Mouse (Mus musculus) heart, embryonic 13.5 days (tissue): Measurements from ENCODE around the gene Cisd3. TPM values are rescaled to one million over a fixed set of nuclear protein-coding genes. Genes with fewer than 3 reads are reported as not detected.

Experiments
- ATAC-seq: fragments of 200-750 bp; cut with Nextera tagmentation; 2 replicates; pipeline ENCODE4 v1.8.0; 2017; ENCODE audit warnings: moderate TSS enrichment; ENCODE audit not compliant: insufficient number of reproducible peaks, low FRiP score, low TSS enrichment; ENCODE audit errors: extremely low read depth
- H3K27ac ChIP-seq: fragments of 300-500 bp; sonication (generic); replicated peaks from 2 replicates; pipeline ENCODE4 v1.5.1; 2015; ENCODE audit warnings: moderate library complexity, mild to moderate bottlenecking, inconsistent platforms
- H3K27me3 ChIP-seq: fragments of 300-500 bp; sonication (generic); replicated peaks from 2 replicates; pipeline ENCODE4 v1.6.1; 2015; ENCODE audit warnings: mild to moderate bottlenecking, inconsistent platforms
- H3K36me3 ChIP-seq: fragments of 300-500 bp; sonication (generic); 2 replicates; pipeline ENCODE4 v1.6.1; 2015; ENCODE audit warnings: mild to moderate bottlenecking, inconsistent platforms
- H3K4me1 ChIP-seq: fragments of 300-500 bp; sonication (generic); 2 replicates; pipeline ENCODE4 v1.6.1; 2015; ENCODE audit warnings: inconsistent platforms
- H3K4me2 ChIP-seq: fragments of 300-500 bp; sonication (generic); 2 replicates; pipeline ENCODE4 v1.6.1; 2015; ENCODE audit warnings: inconsistent platforms, mild to moderate bottlenecking, moderate library complexity
- H3K4me3 ChIP-seq: fragments of 300-500 bp; sonication (generic); 2 replicates; pipeline ENCODE4 v1.5.1; 2015; ENCODE audit warnings: moderate library complexity, mild to moderate bottlenecking, inconsistent platforms
- H3K9ac ChIP-seq: fragments of 300-500 bp; sonication (generic); 2 replicates; pipeline ENCODE4 v1.6.1; 2015; ENCODE audit warnings: inconsistent platforms, mild to moderate bottlenecking, moderate library complexity
- H3K9me3 ChIP-seq: fragments of 300-500 bp; sonication (generic); 2 replicates; pipeline ENCODE4 v1.6.1; 2016; ENCODE audit warnings: inconsistent platforms
- WGBS: fragments of 180-500 bp; shearing (Covaris S2); methylation state at CpG from one replicate; pipeline ENCODE4 v1.1.7; 2015; ENCODE audit warnings: mixed read lengths; 5-methylcytosine and 5-hydroxymethylcytosine counted together
- polyA plus RNA-seq: library from polyadenylated mRNA; unstranded; fragments of >200 nt; fragmentation: Nextera tagmentation; extraction: Ambion mirVana; gene quantifications from 2 replicates; pipeline ENCODE4 v1.2.1, GENCODE M21; 2015

Cisd3 gene
- polyA plus RNA-seq, 1 experiment from 2014 or later = 44.1 TPM

GRCm38 (mm10) chr11:97689861-97690260 lies 4.2 kb downstream of the Cisd3 start:
- H3K4me3 ChIP-seq = no peak overlapping the region
- H3K4me2 ChIP-seq = no peak overlapping the region
- H3K27me3 ChIP-seq = no peaks in the 10 kb centered on the region
- peaks cover 34% of the 10 kb centered on the region for H3K4me1 ChIP-seq
- H3K9me3 ChIP-seq = no peaks in the 10 kb centered on the region
- H3K36me3 ChIP-seq = peaks cover 54% of the 10 kb centered on the region
- no peak overlapping the region for H3K9ac ChIP-seq
- 29% methylated on average over 10 of the region's 10 CpGs for WGBS
- no peak overlapping the region for H3K27ac ChIP-seq
- ATAC-seq = no peak

GRCm38 (mm10) chr11:97694435-97694834 lies 8.8 kb downstream of the Cisd3 start:
- peak overlapping the region; percentile 70 for H3K27ac ChIP-seq
- no peaks in the 10 kb centered on the region for H3K9me3 ChIP-seq
- H3K9ac ChIP-seq = peak overlapping the region; percentile 44; the same call in 1 of the 2 replicates

GRCm38 (mm10) chr11:97694921-97695711 lies 9.5 kb downstream of the Cisd3 start:
- WGBS = 57% methylated on average over 17 of the region's 17 CpGs
- no peak overlapping the region; the same call in 1 of the 2 replicates for H3K4me3 ChIP-seq
- H3K27me3 ChIP-seq = no peaks in the 10 kb centered on the region
- H3K36me3 ChIP-seq = peaks cover 34% of the 10 kb centered on the region
- H3K9me3 ChIP-seq = no peaks in the 10 kb centered on the region
- ATAC-seq = no peak
- peak overlapping the region; percentile 70 for H3K27ac ChIP-seq
- peaks cover 46% of the 10 kb centered on the region for H3K4me1 ChIP-seq
- H3K9ac ChIP-seq = peak overlapping the region; percentile 44
- H3K4me2 ChIP-seq = peak overlapping the region; percentile 21

More at GRCm38 (mm10) chr11:97694435-97694834, 8.8 kb downstream of the Cisd3 start:
- Histone ChIP-seq H3K36me3 (peaks cover 40% of the 10 kb centered on the region), H3K4me1 (peaks cover 46% of the 10 kb centered on the region), H3K27me3 (no peaks in the 10 kb centered on the region), H3K4me3 (no peak overlapping the region), H3K4me2 (peak overlapping the region; percentile 21; the same call in 1 of the 2 replicates)
- WGBS = 80% methylated on average over 4 of the region's 4 CpGs
- no peak for ATAC-seq

GRCm38 (mm10) chr11:97695712-97696401 lies 10.2 kb downstream of the Cisd3 start:
- peak overlapping the region; percentile 70 for H3K27ac ChIP-seq
- 62% methylated on average over 9 of the region's 9 CpGs for WGBS

GRCm38 (mm10) chr11:97696669-97697068 lies 11.0 kb downstream of the Cisd3 start:
- no peak for ATAC-seq
- Histone ChIP-seq H3K27ac (no peak overlapping the region), H3K4me2 (peak overlapping the region; percentile 97), H3K36me3 (peaks cover 18% of the 10 kb centered on the region), H3K4me3 (no peak overlapping the region), H3K9me3 (no peaks in the 10 kb centered on the region), H3K4me1 (peaks cover 55% of the 10 kb centered on the region), H3K27me3 (no peaks in the 10 kb centered on the region), H3K9ac (no peak overlapping the region)
- 79% methylated on average over 8 of the region's 8 CpGs for WGBS

More at GRCm38 (mm10) chr11:97695712-97696401, 10.2 kb downstream of the Cisd3 start:
- Histone ChIP-seq H3K36me3 (peaks cover 26% of the 10 kb centered on the region), H3K4me3 (peak overlapping the region; percentile 8; the same call in 1 of the 2 replicates), H3K9me3 (no peaks in the 10 kb centered on the region), H3K9ac (peak overlapping the region; percentile 44), H3K4me1 (peaks cover 47% of the 10 kb centered on the region), H3K27me3 (no peaks in the 10 kb centered on the region), H3K4me2 (peak overlapping the region; percentile 21)
- no peak for ATAC-seq

GRCm38 (mm10) chr11:97697199-97697890 lies 11.7 kb downstream of the Cisd3 start:
- Histone ChIP-seq H3K4me3 (peak overlapping the region; percentile 96), H3K4me1 (peaks cover 61% of the 10 kb centered on the region), H3K27me3 (no peaks in the 10 kb centered on the region), H3K4me2 (peak overlapping the region; percentile 97), H3K27ac (peak overlapping the region; percentile 99), H3K9ac (peak overlapping the region; percentile 98), H3K36me3 (peaks cover 11% of the 10 kb centered on the region), H3K9me3 (no peaks in the 10 kb centered on the region)
- 49% methylated on average over 11 of the region's 11 CpGs for WGBS
- ATAC-seq = no peak

- Histone ChIP-seq H3K27ac (peak overlapping the region; percentile 99), H3K4me3 (peak overlapping the region; percentile 96), H3K9me3 (no peaks in the 10 kb centered on the region), H3K4me2 (peak overlapping the region; percentile 97), H3K9ac (peak overlapping the region; percentile 98), H3K27me3 (no peaks in the 10 kb centered on the region), H3K36me3 (peaks cover 5% of the 10 kb centered on the region), H3K4me1 (peaks cover 61% of the 10 kb centered on the region)
- ATAC-seq = no peak
- 3% methylated on average over 14 of the region's 14 CpGs for WGBS
Observed at GRCm38 (mm10) chr11:97697891-97698529, 12.4 kb downstream of the Cisd3 start.

- Histone ChIP-seq H3K36me3 (no peaks in the 10 kb centered on the region), H3K4me2 (peak overlapping the region; percentile 97), H3K9ac (peak overlapping the region; percentile 98), H3K4me3 (peak overlapping the region; percentile 96), H3K9me3 (no peaks in the 10 kb centered on the region), H3K27ac (peak overlapping the region; percentile 99), H3K4me1 (peaks cover 64% of the 10 kb centered on the region), H3K27me3 (no peaks in the 10 kb centered on the region)
- 0% methylated on average over 52 of the region's 63 CpGs for WGBS
- no peak; the same call in 1 of the 2 replicates for ATAC-seq
Observed at GRCm38 (mm10) chr11:97698741-97699611, 13.3 kb downstream of the Cisd3 start.

- peaks cover 64% of the 10 kb centered on the region for H3K4me1 ChIP-seq
- peak; percentile 5; the same call in 1 of the 2 replicates for ATAC-seq
- H3K4me3 ChIP-seq = peak overlapping the region; percentile 96
- H3K9ac ChIP-seq = peak overlapping the region; percentile 98
- H3K27ac ChIP-seq = peak overlapping the region; percentile 99
- H3K27me3 ChIP-seq = no peaks in the 10 kb centered on the region
- 0% methylated on average over 5 of the region's 9 CpGs for WGBS
- peaks cover 5% of the 10 kb centered on the region; the same call in 1 of the 2 replicates for H3K36me3 ChIP-seq
- H3K9me3 ChIP-seq = no peaks in the 10 kb centered on the region
- H3K4me2 ChIP-seq = peak overlapping the region; percentile 97
Observed at GRCm38 (mm10) chr11:97699626-97700002, 14.0 kb downstream of the Cisd3 start.
